Mouse (Mus musculus) common myeloid progenitor, adult 5-6 weeks (primary cell): Measurements from ENCODE around the gene Ndufs4. TPM values are rescaled to one million over a fixed set of nuclear protein-coding genes. Genes with fewer than 3 reads are reported as not detected.

ENCODE experiments used
- ATAC-seq: replicated peaks from 2 replicates; pipeline ENCODE4 v1.8.0; 2016; ENCODE audit warnings: low read depth, mild to moderate bottlenecking, moderate TSS enrichment, inconsistent platforms; ENCODE audit not compliant: poor library complexity, severe bottlenecking
- total RNA-seq: library from RNA; stranded (forward); fragments of 200-1000, 187-1606 nt; gene quantifications from 2 replicates; pipeline ENCODE4 v1.2.3, GENCODE M21; 2017

Ndufs4 gene
- total RNA-seq = 148 TPM in 2 replicates

DNA sequence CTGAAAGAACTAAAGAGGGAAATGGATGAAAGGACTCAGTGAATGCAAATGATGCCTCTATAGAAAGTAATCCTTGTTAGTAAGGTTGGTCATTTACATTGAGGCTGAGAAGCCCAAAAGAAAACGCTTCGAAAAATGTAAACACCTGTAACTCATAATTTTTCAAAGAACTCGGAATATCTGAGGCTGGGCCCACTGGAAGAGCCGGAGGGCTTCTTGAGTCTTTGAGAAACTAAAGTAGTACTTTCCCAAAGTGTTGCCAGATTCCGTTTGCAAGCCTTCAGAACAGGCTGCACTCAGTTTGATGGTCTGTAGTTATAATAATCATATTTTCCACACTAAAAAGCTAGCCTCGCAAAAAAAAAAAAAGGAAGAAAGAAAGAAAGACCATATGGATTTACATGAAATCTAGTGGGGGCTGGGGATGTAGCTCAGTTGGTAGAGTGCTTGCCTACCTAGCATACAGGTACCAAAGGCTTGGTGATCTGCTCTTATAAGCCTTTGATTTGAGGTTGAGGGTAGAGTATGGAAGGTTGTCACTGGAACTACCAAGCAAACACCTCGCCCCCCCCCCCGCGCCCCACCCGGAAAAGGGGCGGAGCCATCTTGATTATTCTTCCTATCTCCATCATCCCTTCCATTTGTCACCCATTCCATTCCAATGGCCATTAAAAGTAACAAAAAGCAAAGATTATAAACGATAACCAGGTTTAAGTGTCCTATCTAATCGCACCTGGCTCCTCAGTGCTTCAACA, at the start of gene Ndufs4:
Gene Ndufs4 (minus strand): TSS at position 48 of the 755 bp plus-strand sequence.
- no peak for ATAC-seq

DNA sequence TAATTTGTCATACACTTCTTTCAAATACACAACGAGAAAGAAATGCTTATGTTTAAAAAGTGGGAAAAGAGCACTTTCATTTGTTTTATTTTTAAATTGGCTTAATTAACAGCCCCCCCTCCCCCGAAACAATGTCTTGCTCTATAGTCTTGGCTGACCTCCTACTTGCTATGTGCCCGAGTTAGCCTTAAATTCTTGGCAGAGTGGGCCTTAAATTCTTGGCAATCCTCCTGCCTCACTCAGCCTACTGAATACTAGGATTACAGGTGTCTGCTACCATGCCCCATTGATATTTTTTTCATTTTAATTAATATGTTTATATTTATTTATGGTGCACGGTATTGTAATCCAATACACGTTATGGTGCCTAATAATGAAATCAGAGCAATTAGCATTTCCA, 44.4 kb upstream of the Ndufs4 start:
- no peak for ATAC-seq

DNA sequence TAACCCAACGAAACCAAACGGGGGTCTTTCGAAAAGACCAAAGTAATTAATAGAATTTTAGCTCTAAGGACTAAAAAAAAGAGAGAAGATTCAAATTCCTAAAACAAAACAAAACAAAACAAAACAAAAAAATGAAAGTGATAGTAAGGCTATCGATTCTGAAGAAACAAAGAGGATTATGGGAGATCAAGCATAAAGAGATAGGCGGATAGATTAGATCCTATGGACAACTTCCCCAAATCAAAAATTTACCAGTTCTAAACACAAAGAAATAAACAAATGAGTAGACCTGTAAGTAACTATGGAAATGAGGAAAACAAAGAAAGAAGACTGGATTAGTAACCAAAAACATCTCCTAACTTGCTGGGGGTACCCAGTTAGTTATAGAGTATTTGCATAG, 37.2 kb upstream of the Ndufs4 start:
- no peak for ATAC-seq

DNA sequence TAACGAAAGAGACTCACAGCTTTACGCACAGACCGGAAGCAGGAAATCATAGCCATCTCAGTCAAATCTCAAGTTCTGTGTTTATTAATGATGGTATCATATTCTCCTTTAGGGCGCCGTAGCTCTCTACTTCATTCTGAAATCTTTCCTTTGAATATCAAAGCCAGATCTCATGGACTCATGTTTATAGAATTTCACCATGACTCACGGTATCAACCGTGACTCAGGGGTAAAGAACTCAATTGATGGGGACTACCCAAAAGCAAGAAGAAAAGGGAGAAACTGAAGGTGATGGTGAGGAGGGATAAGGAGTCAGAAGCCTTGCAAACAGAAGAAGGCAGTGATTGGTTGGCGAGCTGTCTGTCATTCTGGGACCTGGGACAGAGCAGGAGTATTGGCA, 32.2 kb upstream of the Ndufs4 start:
- ATAC-seq = no peak

DNA sequence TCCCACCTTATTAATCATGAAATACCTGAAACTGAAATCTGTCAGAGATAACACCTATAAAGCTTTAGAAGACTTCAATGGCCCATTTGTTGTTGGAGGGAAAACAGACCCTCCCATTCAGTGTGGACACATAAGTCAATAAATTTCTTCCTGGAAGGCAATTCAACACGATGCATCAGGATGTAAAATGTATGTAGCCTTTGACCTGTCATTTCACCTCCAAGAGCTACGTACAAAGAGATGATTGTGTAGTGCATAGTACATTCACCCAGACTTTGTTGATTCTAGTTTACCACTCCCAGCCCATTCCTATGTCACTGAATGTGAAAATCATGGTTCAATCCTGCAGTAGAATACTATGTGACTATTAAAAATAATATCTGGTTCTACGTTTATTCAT, 31.3 kb upstream of the Ndufs4 start:
- ATAC-seq = no peak

DNA sequence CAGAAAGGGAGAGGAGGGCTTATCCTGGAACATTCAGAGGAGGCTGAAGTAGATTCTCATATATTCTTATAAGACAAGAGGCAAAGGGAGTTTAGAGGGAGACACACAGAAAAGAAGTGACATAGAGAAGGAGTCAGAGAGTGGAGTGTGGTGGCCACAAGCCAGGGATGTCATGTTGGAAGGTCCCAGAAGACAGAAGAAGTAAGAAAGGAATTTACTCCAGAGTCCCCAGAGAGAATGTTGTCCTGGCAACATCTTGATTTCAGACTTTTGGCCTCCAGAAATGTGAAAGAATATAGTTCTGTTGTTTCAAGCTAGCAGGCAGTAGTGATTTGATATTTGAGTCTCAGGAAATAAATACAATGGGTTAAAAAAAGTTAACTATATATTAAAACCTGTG, 24.3 kb upstream of the Ndufs4 start:
- ATAC-seq = no peak

DNA sequence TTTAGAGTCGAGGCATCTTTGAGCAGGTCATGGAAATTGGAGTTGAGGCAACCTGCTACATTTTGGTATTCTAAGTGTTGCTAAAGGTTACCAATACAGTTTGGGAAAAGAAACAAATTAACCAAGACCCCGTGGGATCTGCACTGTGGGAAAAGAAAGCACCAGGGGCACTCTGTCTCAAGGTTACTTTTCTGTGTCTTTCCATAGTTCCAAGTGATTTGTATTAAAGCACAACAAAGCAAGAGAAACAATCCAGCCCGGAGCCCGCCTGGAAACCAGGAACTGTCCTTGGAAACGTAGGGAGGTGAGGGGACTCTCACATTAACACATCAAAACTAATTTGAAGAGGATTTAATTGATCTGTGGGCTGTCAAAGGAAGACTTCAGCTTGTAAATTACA, 18.8 kb upstream of the Ndufs4 start:
- ATAC-seq = no peak

DNA sequence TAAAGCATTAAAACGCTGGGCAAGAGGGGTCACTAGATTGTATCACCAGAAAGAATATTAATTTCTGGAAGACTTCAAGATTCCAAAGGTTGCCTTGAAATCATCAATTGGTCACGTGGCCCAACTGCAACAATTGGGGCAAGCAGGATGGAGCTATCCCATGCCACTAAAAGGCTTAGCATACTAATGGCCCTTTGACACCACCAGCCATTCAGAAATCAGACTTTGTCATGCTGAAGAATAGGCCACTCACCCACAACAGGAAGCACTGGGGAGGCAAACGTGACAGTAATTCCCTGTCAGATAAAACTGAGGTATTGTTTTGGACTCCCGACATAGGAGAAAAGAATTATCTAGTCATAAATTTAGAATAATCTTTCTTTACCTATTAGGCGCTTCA, 18.4 kb upstream of the Ndufs4 start:
- ATAC-seq = no peak

DNA sequence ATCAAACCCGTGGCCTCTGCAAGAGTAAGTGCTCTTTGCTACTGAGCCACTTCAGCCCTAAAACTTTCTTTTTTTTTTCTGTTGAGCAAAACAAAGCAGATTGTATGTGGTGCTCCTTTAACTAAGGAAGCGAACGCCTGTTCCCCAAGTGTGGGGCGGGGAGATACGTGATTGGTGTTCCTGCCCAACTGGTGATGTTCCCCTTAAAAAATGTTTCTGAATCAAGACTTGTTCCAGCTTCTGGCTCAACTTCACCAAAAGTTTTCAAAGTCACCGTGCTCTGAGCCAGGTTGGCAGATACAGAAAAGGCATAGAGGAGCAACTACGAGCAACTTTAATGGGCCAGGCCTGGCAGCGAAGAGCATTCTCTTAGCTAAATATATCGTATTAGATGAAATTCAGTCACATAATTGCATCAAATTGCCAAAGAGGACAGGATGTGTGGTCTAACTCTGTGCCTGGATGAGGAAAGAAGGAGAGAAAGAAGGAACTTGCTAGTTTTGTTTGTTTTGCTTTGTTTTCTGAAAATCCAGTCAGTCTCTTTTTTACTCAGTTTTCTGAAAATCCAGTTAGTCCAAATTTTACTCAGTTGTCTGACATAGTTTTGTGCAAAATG, 17.1 kb upstream of the Ndufs4 start:
- ATAC-seq = peak; percentile 36; the same call in 1 of the 2 replicates

DNA sequence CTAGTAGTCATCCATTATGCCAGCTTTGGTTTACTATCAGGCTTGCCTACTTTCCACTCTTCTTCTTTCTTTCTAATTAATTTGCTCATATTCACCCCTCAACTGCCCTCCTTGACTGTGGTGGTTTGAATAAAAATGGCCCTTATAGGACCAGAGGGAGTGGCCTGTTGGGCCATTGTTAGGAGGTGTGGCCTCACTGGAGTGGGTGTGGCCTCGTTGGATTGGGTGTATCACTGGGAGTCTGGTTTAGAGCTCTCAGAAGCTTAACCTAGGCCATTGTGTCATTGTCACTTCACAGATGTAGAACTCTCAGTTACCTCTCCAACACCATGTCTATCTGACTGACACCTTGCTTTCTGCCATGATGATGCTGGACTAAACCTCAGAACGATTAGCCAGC, 10.8 kb upstream of the Ndufs4 start:
- no peak for ATAC-seq

DNA sequence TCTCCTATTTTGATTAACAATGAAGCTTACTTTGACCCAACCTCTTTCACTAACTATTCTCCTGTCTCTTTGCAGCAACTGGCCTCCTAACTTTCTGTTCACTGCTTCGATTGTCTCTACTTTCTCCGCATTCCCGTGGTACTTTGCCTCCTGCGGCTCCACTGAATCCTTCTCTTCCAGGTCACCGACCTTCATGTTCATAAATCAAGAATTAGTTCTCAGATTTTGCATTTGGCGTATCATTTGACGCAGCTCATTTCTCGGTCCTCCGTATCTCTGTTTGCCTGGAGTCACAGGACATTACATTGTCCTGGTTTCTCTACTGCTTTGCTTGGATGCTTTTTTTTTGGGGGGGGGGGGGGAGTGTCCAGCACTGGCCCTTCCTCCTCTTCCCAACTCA, 9.2 kb upstream of the Ndufs4 start:
- no peak for ATAC-seq

DNA sequence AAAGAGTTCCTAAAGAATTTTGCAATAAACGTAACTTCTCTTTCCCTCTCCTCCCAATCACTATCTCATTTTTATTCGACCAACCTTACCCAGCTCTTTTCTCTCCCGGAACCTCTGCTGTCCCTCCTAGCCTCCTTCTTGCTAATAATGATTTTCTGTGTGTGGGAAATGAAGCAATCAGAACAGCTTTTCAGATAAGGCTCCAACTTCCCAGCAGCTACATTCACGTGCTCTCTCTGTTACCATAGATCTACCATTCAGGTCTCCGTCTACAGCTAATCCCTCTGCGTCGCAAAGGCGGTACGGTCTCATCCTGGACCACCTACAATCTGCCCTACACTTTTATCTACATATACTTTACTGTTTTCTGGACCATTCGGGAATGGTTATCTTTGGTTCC, 8.8 kb upstream of the Ndufs4 start:
- no peak for ATAC-seq

DNA sequence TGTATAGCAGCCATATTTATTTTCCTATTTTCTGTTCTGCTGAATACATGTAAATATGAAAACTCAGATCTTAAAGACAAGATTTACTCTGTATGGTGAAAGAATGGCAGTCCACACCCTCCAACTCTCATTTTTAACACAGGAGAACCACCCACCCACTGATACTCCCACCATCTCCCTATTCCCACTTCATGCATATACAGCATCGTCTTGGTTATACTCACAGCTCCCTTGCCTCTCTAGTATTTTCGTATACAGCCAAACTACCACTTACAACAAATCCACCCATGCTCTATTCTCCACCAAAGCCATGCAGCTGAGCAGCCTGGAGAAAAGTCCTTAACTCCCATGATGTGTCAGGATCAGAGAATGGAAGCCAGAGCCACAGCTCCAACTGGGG, 6.7 kb upstream of the Ndufs4 start:
- no peak for ATAC-seq

DNA sequence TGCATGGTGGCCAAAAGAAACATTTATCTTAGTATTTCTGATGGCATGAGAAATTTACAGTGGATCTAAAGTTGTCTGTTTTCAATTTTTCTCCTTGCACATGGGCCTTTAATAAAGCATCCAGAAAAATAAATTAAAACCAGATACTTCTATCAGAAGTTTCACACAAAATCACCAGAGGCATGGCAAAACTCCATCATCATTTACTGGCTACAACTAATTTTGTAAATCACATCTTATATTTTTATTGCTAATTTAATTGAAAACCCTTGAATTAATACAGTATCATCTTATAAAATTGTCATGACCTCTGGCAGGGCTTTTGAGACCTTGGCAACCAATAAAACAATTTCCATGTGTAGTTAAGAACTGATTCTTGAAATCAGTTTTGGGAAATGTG, 4.4 kb upstream of the Ndufs4 start:
- ATAC-seq = no peak

DNA sequence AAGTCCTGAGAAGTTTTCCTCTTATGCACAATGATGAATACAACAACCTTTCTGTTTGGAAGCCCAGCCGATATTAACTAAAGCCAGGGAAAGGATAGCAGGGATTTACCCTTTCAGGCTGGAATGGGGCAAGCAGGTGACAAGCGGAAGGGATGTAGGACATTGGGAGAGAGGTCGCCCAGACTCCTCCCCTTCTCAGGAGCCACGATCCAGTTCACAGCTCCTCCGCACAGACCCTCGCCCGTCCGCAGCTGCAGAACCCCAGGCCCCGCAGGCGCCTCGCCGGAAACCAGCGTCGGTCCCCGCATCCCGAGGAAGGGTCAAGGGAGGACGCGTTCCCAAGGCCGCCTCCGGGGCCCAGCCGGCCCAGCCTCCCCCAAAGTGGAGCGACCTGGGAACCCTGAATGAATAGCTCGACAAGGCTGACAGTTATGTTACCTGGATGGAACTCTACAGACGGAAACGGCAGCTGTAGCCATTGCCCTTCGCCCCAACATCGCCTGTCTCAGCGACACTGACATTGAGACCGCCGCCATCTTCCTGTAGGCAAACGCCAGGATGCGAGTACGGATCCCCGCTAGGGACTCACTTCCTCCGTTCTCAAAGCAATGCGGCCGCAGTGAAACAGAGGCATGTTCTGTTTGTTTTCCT, 412 bp downstream of the Ndufs4 start:
- peak; percentile 99 for ATAC-seq

DNA sequence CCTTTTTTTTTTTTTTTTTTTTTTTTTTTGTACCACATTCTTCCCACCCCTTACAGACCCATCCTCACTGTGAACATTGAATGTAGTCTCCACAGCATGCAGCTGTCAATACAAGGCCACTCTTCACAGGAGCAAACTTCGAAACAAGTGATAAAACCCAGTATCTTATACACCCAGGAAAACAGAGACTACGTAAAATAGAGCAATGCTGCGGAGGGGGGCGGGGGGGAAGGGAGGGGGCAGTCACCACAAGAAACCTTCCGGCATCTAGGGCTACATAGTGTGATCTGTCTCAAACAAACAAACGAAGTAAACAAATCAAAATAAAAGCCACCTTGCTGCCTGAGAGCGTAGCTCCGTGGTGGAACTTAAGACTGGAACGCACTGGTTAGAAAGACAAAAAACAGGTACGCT, 977 bp downstream of the Ndufs4 start:
- ATAC-seq = peak; percentile 30; the same call in 1 of the 2 replicates

DNA sequence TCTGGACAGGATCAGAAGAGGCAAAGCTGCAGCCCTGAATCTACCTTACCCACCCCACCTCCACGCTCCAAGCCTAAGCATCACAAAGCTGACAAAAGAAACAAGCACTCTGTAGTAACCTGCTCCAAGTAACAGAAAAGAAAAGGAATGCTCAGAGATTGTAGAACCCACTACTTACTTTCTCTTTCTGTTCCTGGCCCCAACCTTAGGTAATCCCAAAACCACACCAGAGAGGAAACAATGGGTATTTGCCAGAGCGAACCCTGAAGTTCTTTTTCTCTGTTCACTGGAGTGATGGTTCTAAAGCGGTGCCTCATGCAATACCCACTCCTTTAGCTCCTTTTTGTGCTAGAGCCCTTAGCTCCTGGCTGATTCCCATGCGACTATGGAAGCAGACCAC, 11.5 kb downstream of the Ndufs4 start:
- peak; percentile 32; the same call in 1 of the 2 replicates for ATAC-seq

DNA sequence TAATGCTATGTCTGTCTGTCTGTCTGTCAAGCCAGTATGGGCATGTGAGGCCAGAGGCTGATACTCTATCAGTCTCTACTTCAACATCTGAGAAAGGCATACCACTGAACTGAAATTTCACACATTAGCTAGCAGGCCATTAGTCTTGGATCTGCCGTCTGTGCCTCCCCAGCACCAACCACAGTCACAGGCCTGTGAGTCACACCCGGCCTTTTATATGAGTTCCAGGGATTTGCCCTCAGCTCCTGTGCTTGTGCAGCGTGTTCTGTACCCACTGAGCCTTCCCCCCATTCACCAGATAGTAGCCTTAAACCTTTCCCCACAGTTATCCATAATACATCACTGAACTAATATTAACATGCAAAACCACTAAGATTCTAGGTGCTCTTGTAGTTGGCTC, 26.0 kb downstream of the Ndufs4 start:
- ATAC-seq = no peak

DNA sequence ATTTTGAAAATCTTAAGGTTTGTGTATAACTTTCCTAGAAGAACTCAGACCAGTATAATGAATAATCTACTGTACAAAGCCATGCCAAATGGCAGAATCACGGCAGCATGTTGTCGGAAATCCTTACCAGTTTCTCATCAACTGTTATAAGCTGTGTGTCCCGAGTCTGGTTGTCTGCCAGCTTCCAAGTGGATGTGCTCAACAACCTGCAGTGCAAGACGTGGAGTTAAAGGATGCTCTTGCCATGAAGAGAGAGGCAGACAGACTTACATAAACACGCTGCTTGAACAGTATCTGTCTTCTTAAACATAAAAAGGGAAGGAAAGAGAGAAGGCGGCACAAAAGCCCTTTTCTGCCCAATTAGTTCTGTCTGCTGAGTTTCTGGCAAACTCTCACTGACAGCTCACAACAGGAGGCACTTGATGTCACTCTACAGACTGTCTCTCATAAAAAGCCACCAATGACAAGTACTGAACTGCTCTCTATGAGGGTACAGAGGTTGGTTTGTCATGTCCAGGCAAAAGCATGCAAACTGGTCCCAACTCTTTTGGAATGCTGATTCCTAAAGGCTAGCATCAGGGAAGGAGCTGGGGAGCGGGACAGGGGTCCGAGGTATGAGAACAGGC, 36.6 kb downstream of the Ndufs4 start:
- ATAC-seq = no peak

DNA sequence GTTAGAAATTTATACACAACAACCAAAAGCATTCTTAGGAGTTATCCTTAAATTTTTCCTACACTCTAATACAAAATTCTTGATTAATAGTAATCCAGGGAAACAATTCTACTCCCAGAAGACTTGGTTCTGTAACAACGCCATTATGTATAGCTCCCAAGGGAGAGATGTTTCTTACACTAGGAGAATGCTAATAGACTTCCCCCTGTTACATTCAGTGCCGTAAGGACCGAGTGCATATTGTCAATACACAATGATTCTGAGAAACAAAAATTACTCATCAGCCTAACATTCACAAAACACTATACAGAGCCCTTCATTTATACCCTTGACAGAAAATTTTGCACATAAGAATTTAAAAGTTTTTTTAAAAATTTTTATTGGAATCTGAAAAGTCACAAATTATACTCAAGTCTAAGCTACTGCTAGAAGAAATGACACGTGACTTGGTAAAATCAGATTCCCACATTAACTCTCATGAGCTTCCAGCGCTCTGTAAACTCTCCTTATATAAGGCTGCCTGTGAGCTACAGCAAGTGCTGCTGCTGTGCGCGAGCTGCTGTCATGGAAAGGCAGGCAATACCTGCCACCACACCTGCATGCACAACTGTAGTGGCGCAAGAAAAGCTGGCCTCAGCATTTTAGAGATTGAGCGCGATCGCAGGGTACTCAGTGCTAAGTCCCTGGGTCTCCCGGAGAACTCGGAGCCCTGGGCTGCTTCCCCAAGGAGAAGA, 42.9 kb downstream of the Ndufs4 start:
- ATAC-seq = no peak
